8 mouse cellular contexts compared by ENCODE assay signal in genomic region chr9:109874797-109875691, GRCm38 (mm10). TPM values are rescaled to one million over a fixed set of nuclear protein-coding genes. Genes with fewer than 3 reads are reported as not detected.
DNase-seq lines count a peak whose midpoint lies in the region; ATAC-seq and TF ChIP-seq lines count a peak whose summit lies in the region.

Cdc25a (plus strand) TSS chr9:109875579.

- peak; percentile 73 for TF ChIP-seq CTCF in kidney, postnatal 0 days (IDR thresholded peaks at IDR 0.05; ENCODE audit: low read depth)

- 5% methylated on average over 33 of the region's 33 CpGs for WGBS in heart, embryonic 12.5 days
- WGBS in kidney, postnatal 0 days = 6% methylated on average over 33 of the region's 33 CpGs
- 6% methylated on average over 33 of the region's 33 CpGs for WGBS in liver, embryonic 11.5 days
- WGBS in stomach, embryonic 14.5 days = 6% methylated on average over 33 of the region's 33 CpGs

- H3K9ac ChIP-seq in heart, embryonic 12.5 days = peak within 1 kb of the TSS; percentile 97
- peak within 1 kb of the TSS; percentile 89 for H3K9ac ChIP-seq in kidney, postnatal 0 days (ENCODE audit: low read depth, low read length)
- H3K9ac ChIP-seq in liver, embryonic 11.5 days (ENCODE audit: low read depth, low read length) = peak within 1 kb of the TSS; percentile 98
- H3K9ac ChIP-seq in stomach, embryonic 14.5 days (replicated peaks; ENCODE audit: low read depth, low read length) = peak within 1 kb of the TSS; percentile 97

- peak within 1 kb of the TSS; percentile 82 for H3K27ac ChIP-seq in heart, embryonic 12.5 days (ENCODE audit: poor library complexity, severe bottlenecking)
- H3K27ac ChIP-seq in kidney, postnatal 0 days = peak within 1 kb of the TSS; percentile 92
- H3K27ac ChIP-seq in liver, embryonic 11.5 days (ENCODE audit: low read depth, low read length) = peak within 1 kb of the TSS; percentile 85
- peak within 1 kb of the TSS; percentile 94 for H3K27ac ChIP-seq in stomach, embryonic 14.5 days (ENCODE audit: low read length)

- H3K36me3 ChIP-seq in heart, embryonic 12.5 days = peaks cover 26% of the 10 kb centered on the region
- H3K36me3 ChIP-seq in kidney, postnatal 0 days (ENCODE audit: insufficient read depth, low read length) = peaks cover 15% of the 10 kb centered on the region
- peaks cover 22% of the 10 kb centered on the region for H3K36me3 ChIP-seq in liver, embryonic 11.5 days (ENCODE audit: control insufficient read depth, insufficient read depth, low read length)
- H3K36me3 ChIP-seq in stomach, embryonic 14.5 days (ENCODE audit: control insufficient read depth, insufficient read depth, low read length) = peaks cover 20% of the 10 kb centered on the region

- peak within 1 kb of the TSS; percentile 98 for H3K4me3 ChIP-seq in heart, embryonic 12.5 days
- H3K4me3 ChIP-seq in kidney, postnatal 0 days (replicated peaks; ENCODE audit: low read depth, low read length) = peak within 1 kb of the TSS; percentile 96
- H3K4me3 ChIP-seq in liver, embryonic 11.5 days (ENCODE audit: low read depth, low read length) = peak within 1 kb of the TSS; percentile 96
- peak within 1 kb of the TSS; percentile 99 for H3K4me3 ChIP-seq in stomach, embryonic 14.5 days (ENCODE audit: low read depth, low read length)

- peaks cover 16% of the 10 kb centered on the region for H3K4me1 ChIP-seq in heart, embryonic 12.5 days (replicated peaks)
- peaks cover 8% of the 10 kb centered on the region; the same call in 1 of the 2 replicates for H3K4me1 ChIP-seq in kidney, postnatal 0 days (replicated peaks; ENCODE audit: insufficient read depth, low read length)
- peaks cover 17% of the 10 kb centered on the region for H3K4me1 ChIP-seq in liver, embryonic 11.5 days (replicated peaks; ENCODE audit: control insufficient read depth, insufficient read depth, low read length)
- H3K4me1 ChIP-seq in stomach, embryonic 14.5 days (ENCODE audit: control insufficient read depth, insufficient read depth, low read length) = 0 out of 2 replicates have a peak, but pooled peaks cover 10% of the 10 kb centered on the region

- peak within 1 kb of the TSS; percentile 91 for H3K4me2 ChIP-seq in heart, embryonic 12.5 days
- peak within 1 kb of the TSS; percentile 85 for H3K4me2 ChIP-seq in kidney, postnatal 0 days (ENCODE audit: low read length)
- peak within 1 kb of the TSS; percentile 67 for H3K4me2 ChIP-seq in liver, embryonic 11.5 days
- H3K4me2 ChIP-seq in stomach, embryonic 14.5 days (replicated peaks; ENCODE audit: low read depth, low read length) = peak within 1 kb of the TSS; percentile 74

- ATAC-seq in erythroid progenitor cell, adult 5-6 weeks (replicated peaks; ENCODE audit: low FRiP score, poor library complexity, severe bottlenecking) = peak; percentile 98
- ATAC-seq in heart, embryonic 12.5 days (ENCODE audit: insufficient number of reproducible peaks, low FRiP score) = peak; percentile 92
- ATAC-seq in kidney, postnatal 0 days (replicated peaks; ENCODE audit: low FRiP score, low read depth) = peak; percentile 93
- peak; percentile 92 for ATAC-seq in liver, embryonic 11.5 days (replicated peaks; ENCODE audit: low FRiP score)
- peak; percentile 92 for ATAC-seq in stomach, embryonic 14.5 days (ENCODE audit: insufficient number of reproducible peaks, insufficient read depth, low FRiP score, low read depth)

- no peaks in the 10 kb centered on the region for H3K9me3 ChIP-seq in heart, embryonic 12.5 days (replicated peaks)
- H3K9me3 ChIP-seq in kidney, postnatal 0 days (replicated peaks; ENCODE audit: low read length) = no peaks in the 10 kb centered on the region
- H3K9me3 ChIP-seq in liver, embryonic 11.5 days (ENCODE audit: control insufficient read depth, low read length) = no peaks in the 10 kb centered on the region
- H3K9me3 ChIP-seq in stomach, embryonic 14.5 days (ENCODE audit: control insufficient read depth, low read depth, low read length) = no peaks in the 10 kb centered on the region

- no peaks in the 10 kb centered on the region for H3K27me3 ChIP-seq in heart, embryonic 12.5 days (replicated peaks)
- no peaks in the 10 kb centered on the region for H3K27me3 ChIP-seq in kidney, postnatal 0 days (ENCODE audit: insufficient read depth, low read length)
- H3K27me3 ChIP-seq in liver, embryonic 11.5 days (replicated peaks; ENCODE audit: control insufficient read depth, insufficient read depth, low read length) = no peaks in the 10 kb centered on the region
- no peaks in the 10 kb centered on the region for H3K27me3 ChIP-seq in stomach, embryonic 14.5 days (ENCODE audit: control insufficient read depth, insufficient read depth, low read length)

- peak; percentile 100 for DNase-seq in CD4-positive helper T cell, adult 2 months (ENCODE audit: low read depth, low spot score)
- DNase-seq in brain, embryonic 18.5 days (ENCODE audit: low read depth, low spot score) = peak; percentile 98
- DNase-seq in kidney, postnatal 0 days (ENCODE audit: low spot score) = peak; percentile 100
- DNase-seq in liver, embryonic 11.5 days (ENCODE audit: low spot score) = peak; percentile 95
- peak; percentile 98 for DNase-seq in naive thymus-derived CD4-positive, alpha-beta T cell, adult 2 months (ENCODE audit: low read depth)

RNA-seq across cellular contexts. Expression of gene Cdc25a, which starts in this region (rescaled TPM):
- total RNA-seq in erythroid progenitor cell, adult 5-6 weeks (2015; ENCODE audit: low replicate concordance) = 12.2 and 19.1 TPM in 2 replicates
- total RNA-seq in erythroid progenitor cell, adult 5-6 weeks (2017; ENCODE audit: low replicate concordance) = 39.5 and 40.3 TPM in 2 replicates
- polyA plus RNA-seq in heart, embryonic 12.5 days (2016; fragmentation: Nextera tagmentation; extraction: Ambion mirVana) = 27.6 and 28.6 TPM in 2 replicates
- 15.6 and 15.7 TPM in 2 replicates for polyA plus RNA-seq in kidney, postnatal 0 days (2015; fragmentation: Nextera tagmentation; extraction: Ambion mirVana)
- 39.8 and 42.5 TPM in 2 replicates for polyA plus RNA-seq in liver, embryonic 11.5 days (2014; fragmentation: Nextera tagmentation; extraction: Ambion mirVana)
- 25.2 and 29.8 TPM in 2 replicates for polyA plus RNA-seq in stomach, embryonic 14.5 days (2014; fragmentation: Nextera tagmentation; extraction: Ambion mirVana)

Comparison
In these comparisons a context has a peak if more than half of its experiments do, and no peak if none do; other contexts are left out.
1. Peak in every context shown above with its lines: DNase-seq, ATAC-seq, H3K4me3 ChIP-seq and H3K27ac ChIP-seq.